Mouse (Mus musculus) limb, embryonic 15.5 days (tissue): ENCODE measurements around the gene 2310033P09Rik. TPM values are rescaled to one million over a fixed set of nuclear protein-coding genes. Genes with fewer than 3 reads are reported as not detected.
A peak's percentile ranks its signal among the peaks of the same experiment; 100 is the strongest.
"Not testable (repeated sequence)": the region's sequence is repeated elsewhere in the genome, so short reads cannot be mapped to it uniquely, and the experiment has no call there.

ENCODE experiments used
- ATAC-seq: fragments of 200-750 bp; cut with Nextera tagmentation; 2 replicates; pipeline ENCODE4 v1.8.0; 2017; ENCODE audit warnings: low read depth, moderate TSS enrichment; ENCODE audit not compliant: insufficient number of reproducible peaks, low FRiP score, low TSS enrichment
- H3K27ac ChIP-seq: fragments of 300-500 bp; sonication (generic); 2 replicates; pipeline ENCODE4 v1.5.1; 2015; ENCODE audit warnings: moderate library complexity, mild to moderate bottlenecking, inconsistent platforms
- H3K27me3 ChIP-seq: fragments of 300-500 bp; sonication (generic); 2 replicates; pipeline ENCODE4 v1.6.1; 2015; ENCODE audit warnings: inconsistent platforms
- H3K36me3 ChIP-seq: fragments of 300-500 bp; sonication (generic); 2 replicates; pipeline ENCODE4 v1.6.1; 2015; ENCODE audit warnings: inconsistent platforms
- H3K4me1 ChIP-seq: fragments of 300-500 bp; sonication (generic); 2 replicates; pipeline ENCODE4 v1.6.1; 2015; ENCODE audit warnings: inconsistent platforms
- H3K4me2 ChIP-seq: fragments of 300-500 bp; sonication (generic); 2 replicates; pipeline ENCODE4 v1.6.1; 2015; ENCODE audit warnings: mild to moderate bottlenecking, inconsistent platforms
- H3K4me3 ChIP-seq: fragments of 300-500 bp; sonication (generic); 2 replicates; pipeline ENCODE4 v1.5.1; 2015; ENCODE audit warnings: mild to moderate bottlenecking, inconsistent platforms
- H3K9ac ChIP-seq: fragments of 300-500 bp; sonication (generic); 2 replicates; pipeline ENCODE4 v1.6.1; 2015; ENCODE audit warnings: inconsistent platforms
- H3K9me3 ChIP-seq: fragments of 300-500 bp; sonication (generic); 2 replicates; pipeline ENCODE4 v1.6.1; 2016; ENCODE audit warnings: inconsistent platforms
- WGBS: fragments of 180-500 bp; shearing (Covaris S2); methylation state at CpG from one replicate; pipeline ENCODE4 v1.1.7; 2015; 5-methylcytosine and 5-hydroxymethylcytosine counted together
- polyA plus RNA-seq: library from polyadenylated mRNA; unstranded; fragments of >200 nt; fragmentation: Nextera tagmentation; extraction: Ambion mirVana; gene quantifications from 2 replicates; pipeline ENCODE4 v1.2.1, GENCODE M21; 2015

The 2310033P09Rik gene
- polyA plus RNA-seq, 1 experiment from 2014 or later: 25.2 TPM

- peak within 1 kb of the TSS; percentile 87 for H3K27ac ChIP-seq
- peaks cover 18% of the 10 kb centered on the region for H3K4me1 ChIP-seq
- WGBS: under 1% methylated on average over 63 of the region's 63 CpGs
- H3K4me3 ChIP-seq: peak within 1 kb of the TSS; percentile 88
- H3K9ac ChIP-seq: peak within 1 kb of the TSS; percentile 78
- no peaks in the 10 kb centered on the region for H3K9me3 ChIP-seq
- peaks cover 52% of the 10 kb centered on the region for H3K36me3 ChIP-seq
- peak; percentile 85 for ATAC-seq
- H3K27me3 ChIP-seq: no peaks in the 10 kb centered on the region
- H3K4me2 ChIP-seq: peak within 1 kb of the TSS; percentile 81
Measured at GRCm38 (mm10) chr11:59202081-59202995, 5.8 kb upstream of the 2310033P09Rik start, which contains the start of gene Mrpl55. Gene Mrpl55 (plus strand): TSS chr11:59202486.

DNA sequence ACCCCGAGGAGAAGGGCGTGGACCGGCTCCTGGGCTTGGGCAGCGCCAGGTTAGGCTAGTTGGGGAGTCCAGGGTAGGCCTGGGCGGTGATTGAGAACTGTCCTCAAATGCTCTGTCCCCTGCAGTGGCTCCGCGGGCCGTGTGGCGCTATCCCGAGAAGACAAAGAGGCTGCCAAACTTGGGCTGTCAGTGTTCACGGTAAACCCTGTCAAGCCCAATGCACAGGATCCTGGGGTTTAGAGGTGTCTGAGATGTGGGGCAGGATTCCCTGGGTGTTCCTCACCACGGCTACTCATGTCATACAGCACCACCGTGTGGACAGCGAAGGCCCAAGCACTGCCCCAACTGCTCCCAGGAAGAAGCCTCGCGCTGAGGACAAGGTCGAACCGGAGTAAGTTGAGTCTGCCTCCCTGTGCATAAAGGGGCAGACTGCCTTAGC lies 901 bp downstream of the 2310033P09Rik start:
- peak overlapping the region; percentile 78 for H3K4me3 ChIP-seq
- peaks cover 70% of the 10 kb centered on the region for H3K36me3 ChIP-seq
- peaks cover 27% of the 10 kb centered on the region for H3K4me1 ChIP-seq
- WGBS: 8% methylated on average over 18 of the region's 18 CpGs
- H3K9ac ChIP-seq: peak overlapping the region; percentile 75
- ATAC-seq: peak; percentile 33; the same call in 1 of the 2 replicates
- no peaks in the 10 kb centered on the region for H3K9me3 ChIP-seq
- H3K27ac ChIP-seq: peak overlapping the region; percentile 93
- peak overlapping the region; percentile 76 for H3K4me2 ChIP-seq
- H3K27me3 ChIP-seq: no peaks in the 10 kb centered on the region

DNA sequence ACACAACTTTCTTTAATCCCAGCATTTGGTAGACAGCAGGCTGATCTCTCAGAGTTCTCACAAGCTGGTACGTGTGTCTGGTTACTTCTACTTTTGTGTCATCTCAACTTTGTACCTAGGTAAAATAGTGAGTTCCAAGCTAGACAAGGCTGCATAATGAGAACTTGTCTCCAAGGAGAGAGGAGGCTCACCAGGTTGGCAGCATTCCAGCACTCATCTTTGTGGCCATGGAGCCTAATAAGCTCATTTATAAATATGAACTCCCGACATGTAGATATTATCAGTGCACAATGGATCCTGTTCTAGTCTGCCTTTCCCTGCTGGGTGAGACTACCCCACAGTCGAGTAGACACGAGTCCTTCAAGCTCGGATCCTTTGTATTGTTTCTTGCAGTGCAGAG lies 1.5 kb downstream of the 2310033P09Rik start:
- Histone ChIP-seq H3K36me3 (peaks cover 70% of the 10 kb centered on the region), H3K4me3 (0 out of 2 replicates have a peak overlapping the region, but pooled peaks have one; percentile 78), H3K27me3 (no peaks in the 10 kb centered on the region), H3K4me1 (peaks cover 27% of the 10 kb centered on the region), H3K4me2 (peak overlapping the region; percentile 76; the same call in 1 of the 2 replicates), H3K9me3 (no peaks in the 10 kb centered on the region), H3K9ac (no peak overlapping the region), H3K27ac (no peak overlapping the region)
- ATAC-seq: no peak
- 72% methylated on average over 5 of the region's 5 CpGs for WGBS

GRCm38 (mm10) chr11:59210020-59210419 lies 1.9 kb downstream of the 2310033P09Rik start:
- Histone ChIP-seq H3K36me3 (peaks cover 67% of the 10 kb centered on the region), H3K27me3 (no peaks in the 10 kb centered on the region), H3K9me3 (no peaks in the 10 kb centered on the region), H3K4me2 (no peak overlapping the region), H3K4me1 (peaks cover 27% of the 10 kb centered on the region), H3K9ac (no peak overlapping the region), H3K4me3 (no peak overlapping the region), H3K27ac (no peak overlapping the region)
- ATAC-seq: no peak
- WGBS: 89% methylated on average over 4 of the region's 4 CpGs

- H3K36me3 ChIP-seq: peaks cover 59% of the 10 kb centered on the region
- peaks cover 27% of the 10 kb centered on the region for H3K4me1 ChIP-seq
- ATAC-seq, H3K9me3 ChIP-seq, H3K4me3 ChIP-seq, H3K27ac ChIP-seq, H3K9ac ChIP-seq, H3K27me3 ChIP-seq, H3K4me2 ChIP-seq: not testable (repeated sequence)
- 89% methylated on average over 9 of the region's 9 CpGs for WGBS
Measured at GRCm38 (mm10) chr11:59211561-59211960, 3.4 kb downstream of the 2310033P09Rik start.

DNA sequence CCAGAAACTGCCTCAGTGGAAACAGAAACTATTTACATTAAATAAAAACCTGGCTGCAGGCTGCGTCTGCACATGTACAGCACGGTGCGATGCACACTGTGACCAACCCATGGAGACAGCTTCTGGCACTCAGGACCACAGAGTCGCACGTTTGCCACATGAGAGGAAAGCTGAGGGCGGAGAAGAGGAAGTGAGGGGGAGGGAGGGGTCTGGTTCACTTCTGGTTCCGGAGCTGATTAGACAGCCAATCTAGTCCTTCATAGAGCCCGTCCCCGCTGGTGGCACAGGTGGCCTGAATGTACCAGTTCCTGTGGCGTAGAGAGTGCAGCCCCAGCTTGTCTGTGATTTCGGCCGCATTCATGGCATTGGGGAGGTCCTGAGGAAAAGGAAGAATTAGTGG lies 4.2 kb downstream of the 2310033P09Rik start:
- H3K27ac ChIP-seq, H3K27me3 ChIP-seq, H3K9me3 ChIP-seq, H3K4me2 ChIP-seq, H3K9ac ChIP-seq, H3K4me3 ChIP-seq, ATAC-seq: not testable (repeated sequence)
- WGBS: 73% methylated on average over 12 of the region's 12 CpGs
- Histone ChIP-seq H3K4me1 (peaks cover 27% of the 10 kb centered on the region), H3K36me3 (peaks cover 59% of the 10 kb centered on the region)

- Histone ChIP-seq H3K9ac (no peak overlapping the region), H3K4me2 (no peak overlapping the region), H3K9me3 (no peaks in the 10 kb centered on the region), H3K36me3 (peaks cover 64% of the 10 kb centered on the region), H3K27me3 (no peaks in the 10 kb centered on the region), H3K4me3 (no peak overlapping the region), H3K4me1 (peaks cover 28% of the 10 kb centered on the region), H3K27ac (no peak overlapping the region)
- no peak for ATAC-seq
- WGBS: 87% methylated on average over 12 of the region's 12 CpGs
Measured at GRCm38 (mm10) chr11:59212892-59213494, 4.9 kb downstream of the 2310033P09Rik start.

GRCm38 (mm10) chr11:59216955-59217354 lies 8.8 kb downstream of the 2310033P09Rik start:
- peaks cover 60% of the 10 kb centered on the region for H3K36me3 ChIP-seq
- no peak overlapping the region for H3K4me2 ChIP-seq
- ATAC-seq: no peak
- 0 out of 2 replicates have a peak overlapping the region, but pooled peaks have one; percentile 4 for H3K27ac ChIP-seq
- H3K4me3 ChIP-seq: no peak overlapping the region
- 82% methylated on average over 3 of the region's 3 CpGs for whole genome bisulfite sequencing
- H3K9me3 ChIP-seq: no peaks in the 10 kb centered on the region
- H3K27me3 ChIP-seq: no peaks in the 10 kb centered on the region
- peaks cover 20% of the 10 kb centered on the region for H3K4me1 ChIP-seq
- no peak overlapping the region for H3K9ac ChIP-seq

GRCm38 (mm10) chr11:59218389-59218998 lies 10.4 kb downstream of the 2310033P09Rik start:
- no peaks in the 10 kb centered on the region for H3K27me3 ChIP-seq
- H3K4me1 ChIP-seq: peaks cover 26% of the 10 kb centered on the region
- H3K4me2 ChIP-seq: no peak overlapping the region
- no peak overlapping the region for H3K4me3 ChIP-seq
- ATAC-seq: no peak
- 79% methylated on average over 4 of the region's 4 CpGs for WGBS
- no peaks in the 10 kb centered on the region for H3K9me3 ChIP-seq
- no peak overlapping the region for H3K9ac ChIP-seq
- H3K27ac ChIP-seq: peak overlapping the region; percentile 17
- peaks cover 46% of the 10 kb centered on the region for H3K36me3 ChIP-seq

GRCm38 (mm10) chr11:59219064-59219463 lies 10.9 kb downstream of the 2310033P09Rik start:
- H3K4me1 ChIP-seq: peaks cover 29% of the 10 kb centered on the region
- no peak overlapping the region for H3K9ac ChIP-seq
- no peak for ATAC-seq
- peaks cover 44% of the 10 kb centered on the region for H3K36me3 ChIP-seq
- no peaks in the 10 kb centered on the region for H3K9me3 ChIP-seq
- no peak overlapping the region for H3K4me3 ChIP-seq
- no peak overlapping the region for H3K4me2 ChIP-seq
- 0 out of 2 replicates have a peak overlapping the region, but pooled peaks have one; percentile 17 for H3K27ac ChIP-seq
- no peaks in the 10 kb centered on the region for H3K27me3 ChIP-seq

DNA sequence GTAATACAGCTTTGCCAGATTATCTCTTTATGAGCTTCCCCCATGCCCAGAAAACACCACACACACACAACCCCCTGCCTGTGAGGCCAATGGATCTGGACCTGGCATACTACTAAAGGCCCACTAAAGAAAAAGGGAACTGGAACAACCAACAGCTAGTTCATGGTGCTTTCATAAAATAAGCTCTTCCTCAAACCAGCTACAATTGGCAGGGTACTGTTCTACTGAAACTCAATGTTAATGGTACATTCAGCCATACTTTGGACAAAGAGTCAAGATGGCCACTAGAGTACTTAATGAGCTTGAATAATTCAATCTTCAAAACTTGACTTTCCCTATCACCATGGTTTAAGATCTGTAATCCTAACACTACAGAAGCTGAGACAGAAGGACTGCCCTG lies 13.5 kb downstream of the 2310033P09Rik start:
- no peak overlapping the region for H3K4me2 ChIP-seq
- no peaks in the 10 kb centered on the region for H3K9me3 ChIP-seq
- H3K4me3 ChIP-seq: no peak overlapping the region
- no peak for ATAC-seq
- no peak overlapping the region for H3K9ac ChIP-seq
- peaks cover 46% of the 10 kb centered on the region for H3K4me1 ChIP-seq
- H3K27ac ChIP-seq: no peak overlapping the region
- H3K36me3 ChIP-seq: peaks cover 33% of the 10 kb centered on the region; the same call in 1 of the 2 replicates
- H3K27me3 ChIP-seq: no peaks in the 10 kb centered on the region
